Mouse (Mus musculus) heart, adult 8-10 months (tissue): ENCODE data around the gene Xrcc6. TPM values are rescaled to one million over a fixed set of nuclear protein-coding genes. Genes with fewer than 3 reads are reported as not detected.

Source experiments
- DNase-seq: peaks from one replicate; pipeline ENCODE4 v3.0.0; 2022; ENCODE audit warnings: low spot score
- total RNA-seq, 4 experiments: library from RNA; stranded (reverse); gene quantifications; 2 replicates each; pipeline ENCODE4 v1.2.4; 2022

Xrcc6 gene
- total RNA-seq, 4 experiments from 2014 or later = 20.9 to 28.1 (median 26.8) TPM

DNA sequence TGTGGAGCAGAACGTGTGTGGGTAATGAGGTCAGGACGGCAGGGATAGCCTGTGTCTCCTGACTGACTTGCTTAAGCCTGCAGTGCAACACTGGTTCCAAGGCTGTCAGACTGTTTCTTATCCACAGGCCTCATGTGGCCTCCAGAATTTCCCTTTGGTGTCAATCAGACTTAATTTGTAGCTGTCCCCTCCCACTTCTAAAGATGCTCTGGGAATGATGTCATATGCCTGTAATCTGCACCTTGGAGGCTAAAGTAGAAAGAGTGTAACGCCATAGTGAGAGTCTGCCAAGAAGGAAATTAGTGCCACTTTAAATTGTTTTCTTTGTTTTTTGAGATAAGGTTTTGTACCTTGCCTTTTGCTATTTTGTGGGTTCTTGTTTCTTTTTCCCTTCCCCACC is 31.7 kb downstream of the Xrcc6 start:
- DNase-seq = no peak

DNA sequence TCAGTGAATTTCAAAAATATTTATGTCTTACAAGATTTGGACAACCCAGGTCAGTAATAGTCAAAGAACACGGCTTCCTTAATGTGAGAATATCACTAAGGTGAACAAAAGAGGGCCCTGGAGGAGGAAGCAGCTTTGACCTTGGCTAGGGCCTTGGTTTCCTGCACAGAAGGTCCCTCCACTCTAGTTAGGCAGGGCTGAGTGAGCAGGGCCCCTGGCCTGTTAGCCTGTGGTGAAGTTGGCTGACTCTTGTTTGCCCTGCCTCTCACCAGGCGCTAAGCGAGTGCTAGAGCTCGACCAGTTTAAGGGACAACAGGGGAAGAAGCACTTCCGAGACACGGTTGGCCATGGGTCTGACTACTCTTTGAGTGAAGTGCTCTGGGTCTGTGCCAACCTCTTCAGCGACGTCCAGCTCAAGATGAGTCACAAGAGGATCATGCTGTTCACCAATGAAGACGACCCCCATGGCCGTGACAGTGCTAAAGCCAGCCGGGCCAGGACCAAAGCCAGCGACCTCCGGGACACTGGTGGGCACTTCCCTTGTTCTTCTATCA is 35.0 kb downstream of the Xrcc6 start:
- DNase-seq = no peak

GRCm38 (mm10) chr15:82023965-82024635 is 36.5 kb downstream of the Xrcc6 start:
- no peak for DNase-seq

- DNase-seq = no peak
Measured at GRCm38 (mm10) chr15:82027276-82027675, 39.6 kb downstream of the Xrcc6 start.

- no peak for DNase-seq
Measured at GRCm38 (mm10) chr15:82027726-82028125, 40.1 kb downstream of the Xrcc6 start.

- DNase-seq = no peak
Measured at GRCm38 (mm10) chr15:82032386-82032785, 44.8 kb downstream of the Xrcc6 start.

- no peak for DNase-seq
Measured at GRCm38 (mm10) chr15:82033762-82034161, 46.1 kb downstream of the Xrcc6 start, which contains the start of gene Desi1. Gene Desi1 (minus strand): TSS chr15:82033862.

DNA sequence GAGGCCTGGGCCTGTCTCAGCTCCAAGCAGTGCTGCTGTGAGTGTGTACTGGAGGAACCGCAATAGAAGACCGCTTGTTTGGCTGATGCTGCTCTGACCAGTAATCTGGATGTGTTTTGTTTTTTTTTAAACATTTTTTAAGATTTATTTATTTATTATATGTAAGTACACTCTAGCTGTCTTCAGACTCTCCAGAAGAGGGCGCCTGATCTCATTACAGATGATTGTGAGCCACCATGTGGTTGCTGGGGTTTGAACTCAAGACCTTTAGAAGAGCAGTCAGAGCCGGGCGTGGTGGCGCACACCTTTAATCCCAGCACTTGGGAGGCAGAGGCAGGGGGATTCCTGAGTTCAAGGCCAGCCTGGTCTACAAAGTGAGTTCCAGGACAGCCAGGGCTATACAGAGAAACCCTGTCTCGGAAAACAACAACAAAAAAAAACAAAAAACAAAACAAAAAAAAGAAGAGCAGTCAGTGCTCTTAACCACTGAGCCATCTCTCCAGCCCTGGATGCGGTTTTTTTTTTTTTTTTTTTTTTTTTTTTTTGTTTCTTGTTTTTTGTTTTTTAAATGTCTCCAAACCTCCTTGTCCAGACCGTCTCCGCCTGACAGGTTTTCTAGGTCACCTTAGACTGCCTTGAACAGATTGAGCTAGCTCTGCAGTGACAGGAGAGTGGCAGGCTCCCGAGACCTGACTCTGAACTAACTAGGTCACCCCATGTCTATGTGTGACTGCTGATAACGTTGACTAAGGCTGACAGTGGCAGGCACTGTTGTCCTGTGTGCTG is 48.5 kb downstream of the Xrcc6 start:
- no peak for DNase-seq

GRCm38 (mm10) chr15:82040650-82041049 is 53.0 kb downstream of the Xrcc6 start:
- peak; percentile 24 for DNase-seq

DNA sequence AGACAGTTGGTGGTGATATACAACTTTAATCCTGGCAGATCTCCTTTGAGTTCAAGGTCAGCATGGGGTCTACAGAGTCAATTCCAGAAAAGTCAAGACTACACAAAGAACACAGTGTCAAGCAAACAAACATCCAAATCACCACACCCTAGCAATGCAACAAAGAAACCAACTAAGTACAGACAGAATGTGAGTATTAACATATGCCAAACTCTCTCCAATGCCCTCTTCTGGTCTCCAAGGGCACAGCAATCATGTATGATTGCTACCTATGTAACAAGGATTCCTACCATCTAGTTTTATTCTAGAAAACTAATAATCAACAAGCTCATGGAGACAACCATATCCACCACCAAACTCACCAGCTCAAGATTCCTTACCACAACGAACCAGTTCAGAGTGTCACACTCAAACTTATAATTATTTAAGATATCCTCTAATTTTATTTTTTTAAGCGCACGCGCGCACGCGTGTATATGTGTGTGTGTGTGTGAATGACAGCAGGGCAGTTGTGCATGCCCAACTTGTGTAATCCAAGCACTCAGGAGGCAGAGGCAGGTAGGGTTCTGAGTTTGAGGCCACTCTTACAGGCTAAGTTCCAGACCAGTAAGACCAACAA is 56.6 kb downstream of the Xrcc6 start:
- DNase-seq = no peak

DNA sequence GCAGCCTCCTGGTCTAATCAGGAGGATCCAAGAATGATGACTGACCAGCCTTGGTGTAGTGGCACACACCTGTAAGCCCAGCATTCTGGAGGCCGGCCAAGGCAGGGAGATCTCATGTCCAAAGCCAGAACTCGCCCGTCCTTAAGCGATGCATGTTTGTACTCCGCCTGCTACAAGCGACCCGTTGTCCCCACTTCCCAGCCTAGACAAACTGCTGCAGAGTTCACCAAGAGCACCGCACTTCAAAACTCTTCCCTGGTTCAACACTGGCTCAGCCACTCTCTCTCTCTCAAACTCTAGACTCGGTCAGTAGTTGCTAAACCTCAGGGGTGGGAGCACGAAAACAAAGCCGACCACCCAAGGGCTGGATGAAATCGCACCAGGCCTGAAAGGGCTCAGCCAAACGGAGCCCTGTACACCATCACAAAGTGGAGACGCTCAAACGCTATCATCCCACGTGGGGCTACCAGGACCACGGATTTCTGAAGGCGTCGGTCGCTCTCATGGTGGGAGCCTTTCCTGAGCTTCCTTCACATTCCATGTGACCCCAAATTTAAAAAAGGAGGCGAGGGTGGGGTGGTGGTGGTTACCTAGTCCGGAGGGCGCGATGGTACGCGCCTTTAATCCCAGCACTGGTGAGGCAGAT is 58.7 kb downstream of the Xrcc6 start:
- no peak for DNase-seq

- peak; percentile 92 for DNase-seq
Measured at GRCm38 (mm10) chr15:82047080-82047883, 59.6 kb downstream of the Xrcc6 start, which contains the start of gene Snu13. Gene Snu13 (minus strand): TSS chr15:82047598.

DNA sequence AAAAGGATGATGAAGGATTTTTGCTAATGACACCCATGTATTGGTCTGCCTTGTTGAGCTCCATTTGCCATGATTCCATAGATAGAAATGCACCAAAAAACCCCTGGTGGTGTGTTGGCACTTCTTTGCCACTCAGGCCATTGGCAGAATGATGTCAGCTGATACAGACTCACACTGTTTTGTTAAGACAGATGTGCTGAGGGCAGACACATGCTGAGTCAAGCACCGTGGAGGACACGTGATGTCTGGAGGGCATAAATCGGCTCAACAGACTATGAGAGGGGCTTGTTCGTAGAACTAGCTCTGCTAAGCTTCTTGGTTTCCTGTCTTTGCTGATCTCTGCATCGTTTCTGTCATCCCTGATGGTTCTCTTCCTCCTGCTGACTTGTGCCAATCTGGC is 64.9 kb downstream of the Xrcc6 start:
- no peak for DNase-seq

- no peak for DNase-seq
Measured at GRCm38 (mm10) chr15:82058719-82059201, 71.1 kb downstream of the Xrcc6 start, which contains the start of gene 4930407I10Rik. Gene 4930407I10Rik (plus strand): TSS chr15:82059151.

GRCm38 (mm10) chr15:82063909-82064308 is 76.3 kb downstream of the Xrcc6 start:
- no peak for DNase-seq

- DNase-seq = peak; percentile 81
Measured at GRCm38 (mm10) chr15:82065511-82065910, 77.9 kb downstream of the Xrcc6 start.

- DNase-seq = no peak
Measured at GRCm38 (mm10) chr15:82069898-82070297, 82.3 kb downstream of the Xrcc6 start, which contains the start of gene Mei1. Gene Mei1 (plus strand): TSS chr15:82069996.

DNA sequence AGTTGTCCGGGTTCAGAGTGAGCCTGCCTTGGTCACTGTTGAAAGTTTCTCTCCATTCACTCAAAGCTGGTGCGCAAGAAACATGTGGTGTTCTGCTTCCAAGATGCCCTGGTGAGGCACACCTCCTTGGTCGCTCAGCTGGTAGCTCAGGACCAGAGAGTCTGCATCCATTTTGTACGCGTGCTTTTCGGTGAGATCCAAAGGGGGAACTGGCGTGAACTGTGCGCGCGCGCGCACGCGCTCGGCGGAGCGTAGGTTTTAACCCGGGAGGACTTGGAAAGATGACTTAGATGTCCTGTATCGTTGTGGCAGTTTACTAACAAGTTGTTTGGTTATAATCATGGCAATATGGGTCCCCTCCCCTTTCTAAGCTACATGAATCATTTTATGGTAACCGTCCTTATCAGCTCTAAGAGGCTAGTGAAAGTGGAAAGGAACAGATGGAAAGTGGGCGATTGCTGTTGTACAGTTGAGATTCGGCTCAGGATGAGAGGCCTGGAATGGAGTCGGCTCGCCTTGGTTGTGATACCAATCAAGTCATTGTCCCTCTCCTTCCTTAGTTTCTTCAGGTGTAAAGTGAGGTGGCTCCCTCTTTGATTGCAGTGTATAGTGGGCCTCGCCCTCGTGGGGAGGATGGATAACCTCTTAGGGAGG is 84.3 kb downstream of the Xrcc6 start:
- no peak for DNase-seq

DNA sequence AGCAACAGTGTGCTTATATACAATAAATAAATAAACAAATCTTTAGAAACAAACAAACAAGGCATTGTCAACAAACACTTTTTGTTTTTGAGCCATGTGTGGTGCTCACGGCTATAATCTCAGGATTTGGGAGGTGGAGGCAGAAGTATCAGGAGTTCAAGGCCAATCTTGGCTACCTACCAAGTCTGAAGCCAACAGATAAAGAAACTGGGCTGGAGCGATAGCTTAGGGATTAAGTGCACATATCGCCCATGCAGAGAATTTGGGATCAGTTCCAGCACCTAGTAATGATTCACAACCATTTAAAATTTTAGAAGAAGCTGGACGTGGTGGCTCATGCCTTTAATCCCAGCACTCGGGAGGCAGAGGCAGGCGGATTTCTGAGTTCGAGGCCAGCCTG is 85.9 kb downstream of the Xrcc6 start:
- DNase-seq = no peak

DNA sequence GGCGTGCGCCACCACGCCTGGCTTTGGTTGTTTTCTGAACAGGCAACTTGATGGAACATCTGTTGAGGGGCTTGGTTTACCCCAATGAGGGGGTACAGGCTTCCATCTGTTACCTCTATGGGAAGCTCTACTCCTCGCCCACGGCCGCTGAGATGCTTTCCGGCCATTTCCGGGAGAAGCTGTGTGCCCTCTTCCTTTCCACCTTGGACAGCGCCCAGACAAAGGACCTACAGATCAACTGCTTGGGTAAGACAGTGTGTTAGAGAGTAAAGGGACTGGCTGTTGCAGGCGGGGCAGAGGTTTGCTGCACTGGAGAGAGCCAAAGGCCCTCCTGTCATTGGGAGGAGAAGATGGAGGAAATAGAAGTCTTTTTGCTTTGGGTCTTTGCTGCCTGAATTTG is 92.2 kb downstream of the Xrcc6 start:
- DNase-seq = no peak
